Mouse (Mus musculus) G1E (cell line): ENCODE measurements around the gene Zfp36l1. TPM values are rescaled to one million over a fixed set of nuclear protein-coding genes. Genes with fewer than 3 reads are reported as not detected.
"Not testable (repeated sequence)": the region's sequence is repeated elsewhere in the genome, so short reads cannot be mapped to it uniquely, and the experiment has no call there.

Experiments used
- ATAC-seq: 2 replicates; pipeline ENCODE4 v1.8.0; 2016; ENCODE audit warnings: mild to moderate bottlenecking; ENCODE audit not compliant: insufficient number of reproducible peaks, poor library complexity, low FRiP score, severe bottlenecking; ENCODE audit errors: extremely low read depth
- DNase-seq: peaks from one replicate; pipeline ENCODE4 v3.0.0; 2012; ENCODE audit warnings: low spot score
- H3K27me3 ChIP-seq: 2 replicates; pipeline ENCODE4 v1.6.1; 2012; ENCODE audit warnings: mild to moderate bottlenecking, low read length, inconsistent platforms; ENCODE audit not compliant: insufficient read depth
- H3K36me3 ChIP-seq: replicated peaks from 2 replicates; pipeline ENCODE3; 2012; ENCODE audit warnings: mild to moderate bottlenecking, inconsistent platforms
- H3K4me1 ChIP-seq: 2 replicates; pipeline ENCODE4 v1.6.1; 2012; ENCODE audit warnings: low read depth, low read length, inconsistent platforms, mixed read lengths; ENCODE audit not compliant: insufficient read depth
- H3K4me3 ChIP-seq: 2 replicates; pipeline ENCODE4 v1.5.1; 2012; ENCODE audit warnings: low read depth, mild to moderate bottlenecking, inconsistent platforms, low read length, moderate library complexity, mixed read lengths
- H3K9me3 ChIP-seq: replicated peaks from 2 replicates; pipeline ENCODE4 v1.6.1; 2012; ENCODE audit warnings: inconsistent platforms
- CTCF ChIP-seq: IDR thresholded peaks from 2 replicates; pipeline ENCODE4 v1.5.1; 2012; ENCODE audit warnings: low read depth, low read length, inconsistent platforms, mixed read lengths
- GATA1 ChIP-seq: IDR thresholded peaks from 2 replicates; pipeline ENCODE4 v1.6.1; 2012; ENCODE audit warnings: borderline replicate concordance, low read length, inconsistent platforms, mixed read lengths
- GATA2 ChIP-seq: IDR thresholded peaks from 2 replicates; pipeline ENCODE4 v1.6.1; 2012; ENCODE audit warnings: low read depth, low read length, inconsistent platforms, borderline replicate concordance
- POLR2AphosphoS5 ChIP-seq: IDR thresholded peaks from 2 replicates; pipeline ENCODE4 v1.6.1; 2012; ENCODE audit warnings: low read depth, low read length, inconsistent platforms; ENCODE audit not compliant: insufficient replicate concordance
- TAL1 ChIP-seq: conservative IDR thresholded peaks from 2 replicates; pipeline ENCODE4 v1.6.1; 2012; ENCODE audit warnings: low read depth, low read length, inconsistent platforms, mixed read lengths
- polyA plus RNA-seq: library from polyadenylated mRNA; stranded (reverse); fragments of >175 nt; gene quantifications from 2 replicates; pipeline ENCODE4 v1.2.3, GENCODE M21; 2012
- total RNA-seq, 2 experiments: library from RNA; stranded (forward) in 1 of 2; stranded (reverse) in 1 of 2; fragments of 200-1000 nt in 1 of 2; fragments of >200 nt in 1 of 2; fragmentation: Nextera tagmentation in 1 of 2; gene quantifications; 2 replicates each; pipeline ENCODE4 v1.2.3; 2014 to 2017

Gene Zfp36l1
- total and polyA plus RNA-seq, 3 experiments, result 40.3 to 357 (median 281) TPM

- peaks cover 51% of the 10 kb centered on the region for H3K4me1 ChIP-seq
- TF ChIP-seq GATA2, result no peak
- DNase-seq, result no peak
These were observed 1.4 kb downstream of the Zfp36l1 start for GRCm38 (mm10) chr12:80111131-80112070.

GRCm38 (mm10) chr12:80110546-80110870 lies 2.3 kb downstream of the Zfp36l1 start:
- DNase-seq (no peak), ATAC-seq (no peak)
- Histone ChIP-seq H3K27me3 (no peaks in the 10 kb centered on the region), H3K9me3 (no peaks in the 10 kb centered on the region), H3K4me1 (peaks cover 53% of the 10 kb centered on the region), H3K36me3 (peaks cover 42% of the 10 kb centered on the region), H3K4me3 (peak overlapping the region; percentile 82)
- no peak; the same call in 1 of the 2 replicates for TF ChIP-seq POLR2AphosphoS5
- no peak for TF ChIP-seq CTCF
- TF ChIP-seq TAL1, result no peak
- TF ChIP-seq GATA2, result no peak
- no peak for TF ChIP-seq GATA1

More at GRCm38 (mm10) chr12:80111131-80112070, 1.4 kb downstream of the Zfp36l1 start:
- H3K4me3 ChIP-seq, result peak overlapping the region; percentile 82
- H3K27me3 ChIP-seq, result no peaks in the 10 kb centered on the region
- H3K9me3 ChIP-seq, result no peaks in the 10 kb centered on the region
- peaks cover 39% of the 10 kb centered on the region for H3K36me3 ChIP-seq
- no peak for ATAC-seq

DNA sequence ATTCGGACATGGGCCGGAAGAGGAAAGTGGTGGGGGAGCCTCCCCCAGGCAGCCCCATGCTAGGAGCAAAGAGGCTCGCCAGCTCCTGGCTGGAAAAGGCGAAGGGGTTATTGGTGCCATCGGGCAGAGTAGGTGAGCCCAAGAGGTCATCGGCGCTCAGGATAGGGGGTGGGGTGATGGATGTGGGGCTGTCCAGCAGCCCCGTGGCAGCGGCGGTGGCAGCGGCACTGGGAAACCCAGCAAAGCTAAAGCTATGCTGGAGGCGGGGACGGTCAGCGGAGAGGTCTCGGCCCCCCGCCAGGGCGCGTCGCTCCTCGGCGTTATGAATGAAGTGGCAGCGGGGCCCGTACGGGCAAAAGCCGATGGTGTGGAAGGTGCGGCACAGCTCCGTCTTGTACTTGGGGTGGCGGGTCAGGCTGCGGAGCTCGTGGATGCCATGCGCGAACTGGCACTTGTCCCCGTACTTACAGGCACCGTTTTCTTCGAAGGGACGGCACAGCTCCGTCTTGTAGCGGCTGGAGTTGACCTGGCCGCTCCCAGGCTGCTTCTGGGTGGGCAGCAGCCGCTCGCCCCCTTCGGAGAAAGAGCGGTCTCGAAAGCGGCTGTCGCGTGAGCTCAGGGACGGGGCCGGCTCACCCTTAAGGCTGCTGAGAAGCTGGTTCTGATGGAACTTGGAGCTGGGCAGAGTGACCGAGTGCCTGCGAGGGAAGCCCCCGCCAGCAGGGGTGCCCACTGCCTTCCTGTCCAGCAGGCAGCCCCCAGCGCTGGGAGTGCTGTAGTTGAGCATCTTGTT lies 2.9 kb downstream of the Zfp36l1 start:
- no peak for DNase-seq
- Histone ChIP-seq H3K4me1 (peaks cover 57% of the 10 kb centered on the region), H3K36me3 (peaks cover 44% of the 10 kb centered on the region), H3K4me3 (peak overlapping the region; percentile 82), H3K27me3 (no peaks in the 10 kb centered on the region), H3K9me3 (no peaks in the 10 kb centered on the region)
- no peak for ATAC-seq
- TF ChIP-seq CTCF (no peak), GATA1 (no peak), POLR2AphosphoS5 (no peak), TAL1 (no peak), GATA2 (no peak)

DNA sequence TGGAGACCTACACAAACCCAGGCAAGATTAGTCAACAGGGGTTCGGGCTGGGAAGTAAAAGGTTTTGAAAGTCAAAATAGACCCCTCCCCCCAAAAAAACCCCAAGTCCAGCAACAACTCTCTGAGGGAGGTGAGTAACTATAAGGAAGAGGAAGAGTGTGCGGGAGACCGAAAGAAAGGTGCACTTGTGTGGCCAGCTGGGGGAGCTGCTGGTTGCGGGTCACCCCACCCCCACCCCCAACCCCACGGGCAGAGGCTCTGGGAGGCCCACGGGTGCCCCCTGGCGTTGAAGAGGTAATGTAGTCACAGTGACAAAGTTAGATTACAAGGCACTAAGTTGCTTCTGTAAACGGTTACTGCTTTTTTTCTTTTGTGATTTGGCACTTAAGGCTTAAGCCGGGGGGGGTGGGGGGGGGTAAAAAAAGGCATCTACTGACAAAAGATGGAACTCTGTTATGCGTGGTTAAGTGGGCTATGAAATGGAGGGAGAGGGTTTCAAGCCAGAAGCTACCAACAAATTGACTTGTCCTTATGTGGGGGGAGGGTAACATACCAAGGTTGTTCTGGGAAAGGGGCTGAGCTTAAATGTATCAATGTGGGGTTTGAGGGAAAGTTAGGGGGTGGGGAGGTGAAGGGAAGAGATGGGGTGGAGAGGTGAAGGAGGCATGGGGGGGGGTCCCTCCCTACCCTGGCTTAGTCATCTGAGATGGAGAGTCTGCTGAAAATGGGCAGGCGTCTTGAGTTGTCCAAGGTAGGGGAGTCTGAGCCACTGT lies 3.7 kb downstream of the Zfp36l1 start:
- peak overlapping the region; percentile 82; the same call in 1 of the 2 replicates for H3K4me3 ChIP-seq
- not testable (repeated sequence) for DNase-seq, H3K9me3 ChIP-seq, H3K27me3 ChIP-seq
- peaks cover 44% of the 10 kb centered on the region for H3K36me3 ChIP-seq
- H3K4me1 ChIP-seq, result peaks cover 54% of the 10 kb centered on the region
- TF ChIP-seq CTCF, result peak; percentile 38; the same call in 1 of the 2 replicates
- ATAC-seq, result peak; percentile 4; the same call in 1 of the 2 replicates

GRCm38 (mm10) chr12:80106896-80107667 lies 5.7 kb downstream of the Zfp36l1 start:
- ATAC-seq (no peak), DNase-seq (no peak)
- Histone ChIP-seq H3K4me1 (peaks cover 50% of the 10 kb centered on the region), H3K9me3 (no peaks in the 10 kb centered on the region), H3K36me3 (peaks cover 44% of the 10 kb centered on the region), H3K4me3 (no peak overlapping the region), H3K27me3 (peaks cover 9% of the 10 kb centered on the region; the same call in 1 of the 2 replicates)
- TF ChIP-seq GATA1 (no peak), CTCF (no peak), TAL1 (no peak), POLR2AphosphoS5 (peak; percentile 77; the same call in 1 of the 2 replicates), GATA2 (no peak)
